Mouse (Mus musculus) induced T-regulatory cell, adult 2 months (primary cell): Measurements from ENCODE around the gene Olfr1049.
"Not testable (repeated sequence)": the region's sequence is repeated elsewhere in the genome, so short reads cannot be mapped to it uniquely, and the experiment has no call there.

Experiments
- DNase-seq: peaks from one replicate; pipeline ENCODE4 v3.0.0-alpha.2; 2012; ENCODE audit warnings: low read depth

The Olfr1049 gene

DNA sequence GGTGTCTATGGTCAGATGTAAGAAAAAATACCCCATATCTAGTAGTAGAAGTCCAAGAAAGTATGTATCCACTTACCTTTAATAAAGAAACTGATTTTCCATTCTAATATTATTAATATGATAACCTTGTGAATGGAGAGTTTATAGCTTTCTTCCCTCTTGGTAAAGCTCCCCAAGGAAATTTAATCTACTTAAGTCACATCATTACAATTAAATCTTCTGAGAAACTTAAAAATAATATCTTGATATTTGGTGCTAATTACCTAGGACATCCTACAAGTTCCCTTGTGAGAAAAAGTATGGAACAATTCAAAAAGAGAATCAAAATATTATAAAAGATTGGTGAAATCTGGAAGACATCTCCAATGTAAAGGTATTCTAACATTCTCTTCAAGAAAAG lies at the start of gene Olfr1049:
Olfr1049 (minus strand) TSS at position 101 of the 400 bp plus-strand sequence.
- DNase-seq = not testable (repeated sequence)

- no peak for DNase-seq
Observed at GRCm38 (mm10) chr2:86292155-86292554, 34.0 kb upstream of the Olfr1049 start, which contains the start of gene Olfr1052. Olfr1052 (plus strand) TSS chr2:86292455.

- not testable (repeated sequence) for DNase-seq
Observed at GRCm38 (mm10) chr2:86278988-86279387, 20.9 kb upstream of the Olfr1049 start, which contains the start of gene Olfr1051. Olfr1051 (minus strand) TSS chr2:86279088.

DNA sequence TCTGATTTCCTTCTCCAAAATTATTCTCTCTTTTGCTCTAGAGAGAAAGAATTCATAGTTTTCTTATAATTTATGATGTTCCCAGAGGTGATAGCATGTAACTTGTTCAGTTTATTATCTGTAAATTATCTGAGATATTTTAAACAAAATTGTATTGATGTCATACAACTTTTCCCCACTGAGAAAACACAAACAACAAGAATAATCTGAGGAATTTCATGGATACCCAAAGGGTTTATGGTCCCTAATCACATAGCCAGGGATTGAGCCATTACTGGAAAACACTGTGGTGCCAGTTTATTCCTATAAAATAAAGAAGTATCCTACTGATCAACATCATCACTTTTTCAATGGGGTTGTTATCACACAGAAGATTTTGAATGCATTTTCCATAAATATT lies 17.9 kb downstream of the Olfr1049 start, which contains the start of gene Olfr1048:
Olfr1048 (minus strand) TSS at position 101 of the 400 bp plus-strand sequence.
- no peak for DNase-seq

GRCm38 (mm10) chr2:86231301-86231700 lies 26.8 kb downstream of the Olfr1049 start, which contains the start of gene Olfr1047:
Olfr1047 (minus strand) TSS chr2:86231401.
- DNase-seq = no peak

DNA sequence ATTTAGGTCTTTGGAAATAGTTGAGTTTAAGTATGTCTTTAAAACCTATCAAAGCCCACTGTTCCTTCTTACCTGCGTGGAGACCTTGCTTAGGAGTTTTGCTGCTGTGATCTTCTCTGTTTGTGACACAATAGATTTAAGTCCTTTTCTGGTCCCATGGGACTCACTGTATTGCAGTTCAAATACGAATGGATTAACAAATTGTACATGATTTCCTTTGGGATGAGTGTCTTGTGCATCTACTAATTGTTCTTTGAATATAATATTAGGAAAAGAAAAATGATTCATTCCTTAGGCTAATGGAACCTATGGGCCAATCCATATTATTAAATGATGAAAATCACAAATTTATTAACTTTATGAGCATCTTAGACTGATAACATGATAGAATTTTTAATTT lies 38.9 kb downstream of the Olfr1049 start, which contains the start of gene Olfr1046:
Olfr1046 (minus strand) TSS at position 101 of the 400 bp plus-strand sequence.
- no peak for DNase-seq
